Mouse (Mus musculus): ENCODE data around the gene Usp10. TPM values are rescaled to one million over a fixed set of nuclear protein-coding genes. Genes with fewer than 3 reads are reported as not detected.

The Usp10 gene
- polyA plus RNA-seq, 1 experiment from 2014 or later, result 125 TPM

DNA sequence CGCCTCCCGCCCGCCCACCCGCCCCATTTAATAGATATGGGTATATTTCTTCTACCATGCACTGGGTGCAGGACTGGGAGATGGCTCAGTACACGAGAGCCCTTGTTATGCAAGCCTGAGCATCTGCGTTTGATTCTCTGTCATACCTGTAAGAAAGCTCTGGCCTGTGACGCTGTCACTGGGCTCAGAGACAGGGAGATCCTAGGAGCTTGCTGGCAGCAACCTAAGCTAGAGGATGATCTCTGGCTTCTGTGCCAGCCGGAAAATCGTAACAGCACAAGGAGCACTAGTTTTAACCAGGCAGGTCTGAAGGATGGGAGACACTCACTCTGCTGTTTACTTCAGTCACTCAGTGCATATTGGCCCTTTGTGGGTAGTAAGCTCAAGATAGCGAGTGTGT is 33.5 kb downstream of the Usp10 start:
- Histone ChIP-seq H3K27ac (ENCODE audit: low read length) (no peak overlapping the region), H3K36me3 (ENCODE audit: control insufficient read depth, insufficient read depth, low read length) (peaks cover 19% of the 10 kb centered on the region), H3K27me3 (replicated peaks; ENCODE audit: control insufficient read depth, insufficient read depth, low read length) (no peaks in the 10 kb centered on the region)

DNA sequence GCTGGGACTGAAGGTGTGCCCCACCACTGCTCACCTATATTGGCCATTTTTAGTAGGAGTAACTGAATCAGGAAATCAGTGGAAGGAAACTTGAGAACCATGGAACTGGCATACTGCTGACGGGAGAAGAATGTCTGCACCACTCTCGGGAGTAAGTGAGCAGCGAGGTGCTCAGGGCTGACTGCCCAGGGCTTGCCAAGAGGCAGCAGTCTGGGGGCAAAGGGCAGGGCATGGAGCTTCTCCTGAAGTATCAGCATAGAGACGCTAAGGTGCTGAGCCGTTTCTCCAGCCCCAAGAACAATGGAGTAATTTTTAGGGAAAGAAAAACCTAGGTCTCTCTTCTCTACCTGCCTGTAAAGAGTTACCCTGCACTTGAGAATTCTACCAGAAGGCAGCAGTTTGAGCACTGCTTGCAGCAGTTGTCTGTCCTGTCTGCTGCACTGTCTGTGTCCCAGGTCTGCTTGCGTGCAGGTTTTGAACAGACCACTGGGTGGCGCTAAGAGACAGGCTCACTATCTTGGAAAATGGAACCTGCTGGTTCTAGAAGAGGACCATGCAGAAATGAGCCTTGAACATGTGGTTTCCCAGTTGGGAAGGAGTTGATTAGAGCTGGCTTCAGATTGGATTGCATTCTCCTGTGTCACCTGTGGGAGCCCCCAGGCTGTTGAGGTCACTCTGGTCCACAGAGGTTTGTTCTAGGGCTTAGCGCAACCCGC is 34.1 kb downstream of the Usp10 start:
- peak; percentile 62 for ATAC-seq
- Histone ChIP-seq H3K27ac (ENCODE audit: low read length) (no peak overlapping the region), H3K9ac (ENCODE audit: low read depth, low read length) (0 out of 2 replicates have a peak overlapping the region, but pooled peaks have one; percentile 11), H3K4me2 (ENCODE audit: low read depth, low read length) (no peak overlapping the region), H3K36me3 (ENCODE audit: control insufficient read depth, insufficient read depth, low read length) (peaks cover 25% of the 10 kb centered on the region), H3K4me1 (ENCODE audit: control insufficient read depth, insufficient read depth, low read length) (peaks cover 14% of the 10 kb centered on the region), H3K4me3 (ENCODE audit: low read length) (no peak overlapping the region), H3K9me3 (ENCODE audit: control insufficient read depth, low read length) (no peaks in the 10 kb centered on the region), H3K27me3 (replicated peaks; ENCODE audit: control insufficient read depth, insufficient read depth, low read length) (no peaks in the 10 kb centered on the region)
- 57% methylated on average over 9 of the region's 9 CpGs for WGBS

More for the DNA sequence above, 33.5 kb downstream of the Usp10 start:
- WGBS, result 78% methylated on average over 10 of the region's 10 CpGs
- Histone ChIP-seq H3K4me3 (ENCODE audit: low read length) (no peak overlapping the region), H3K9me3 (ENCODE audit: control insufficient read depth, low read length) (no peaks in the 10 kb centered on the region), H3K4me2 (ENCODE audit: low read depth, low read length) (no peak overlapping the region), H3K4me1 (ENCODE audit: control insufficient read depth, insufficient read depth, low read length) (peaks cover 14% of the 10 kb centered on the region), H3K9ac (ENCODE audit: low read depth, low read length) (no peak overlapping the region)
- peak; percentile 18; the same call in 1 of the 2 replicates for ATAC-seq

DNA sequence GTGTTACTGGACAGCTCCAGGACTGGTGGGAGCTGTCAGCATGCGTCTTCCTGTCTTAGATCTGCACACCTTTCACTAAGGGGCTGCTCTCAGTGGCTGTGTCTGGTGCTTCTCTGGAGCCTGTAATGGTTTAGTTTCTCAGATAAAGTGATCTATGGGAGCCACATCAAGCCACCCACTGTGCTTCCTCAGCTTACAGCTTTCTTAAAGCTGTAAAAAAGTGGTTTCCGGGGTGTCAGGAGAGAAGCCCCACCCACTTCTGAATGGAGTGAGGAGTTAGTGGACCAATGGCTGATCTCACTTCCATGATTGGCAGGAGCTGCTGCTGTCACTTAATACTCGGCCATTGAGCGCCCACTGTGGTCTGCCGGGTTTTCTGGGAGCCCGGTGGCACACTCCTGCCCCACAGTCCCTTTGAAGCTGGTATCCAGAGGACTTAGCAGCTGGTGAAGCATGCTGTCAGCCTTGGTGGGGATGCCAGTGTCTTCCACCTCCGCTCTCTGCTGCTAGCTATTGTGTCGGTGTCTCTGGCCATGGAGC is 36.2 kb downstream of the Usp10 start:
- no peak overlapping the region for H3K9ac ChIP-seq (ENCODE audit: low read depth, low read length)
- no peak overlapping the region for H3K4me2 ChIP-seq (ENCODE audit: low read depth, low read length)
- H3K4me1 ChIP-seq (ENCODE audit: control insufficient read depth, insufficient read depth, low read length), result peaks cover 9% of the 10 kb centered on the region; the same call in 1 of the 2 replicates
- H3K4me3 ChIP-seq (ENCODE audit: low read length), result no peak overlapping the region
- H3K36me3 ChIP-seq (ENCODE audit: control insufficient read depth, insufficient read depth, low read length), result peaks cover 24% of the 10 kb centered on the region
- 74% methylated on average over 8 of the region's 8 CpGs for WGBS
- H3K27ac ChIP-seq (ENCODE audit: low read length), result no peak overlapping the region
- no peaks in the 10 kb centered on the region for H3K27me3 ChIP-seq (replicated peaks; ENCODE audit: control insufficient read depth, insufficient read depth, low read length)
- no peaks in the 10 kb centered on the region for H3K9me3 ChIP-seq (ENCODE audit: control insufficient read depth, low read length)
- ATAC-seq, result no peak

GRCm38 (mm10) chr8:119947653-119948052 is 37.5 kb downstream of the Usp10 start:
- H3K27me3 ChIP-seq (replicated peaks; ENCODE audit: control insufficient read depth, insufficient read depth, low read length), result no peaks in the 10 kb centered on the region
- peaks cover 25% of the 10 kb centered on the region for H3K36me3 ChIP-seq (ENCODE audit: control insufficient read depth, insufficient read depth, low read length)
- H3K4me1 ChIP-seq (ENCODE audit: control insufficient read depth, insufficient read depth, low read length), result peaks cover 9% of the 10 kb centered on the region; the same call in 1 of the 2 replicates
- whole genome bisulfite sequencing, result 76% methylated on average over 19 of the region's 19 CpGs
- H3K4me3 ChIP-seq (ENCODE audit: low read length), result no peak overlapping the region
- H3K9ac ChIP-seq (ENCODE audit: low read depth, low read length), result no peak overlapping the region
- H3K9me3 ChIP-seq (ENCODE audit: control insufficient read depth, low read length), result no peaks in the 10 kb centered on the region
- no peak overlapping the region for H3K4me2 ChIP-seq (ENCODE audit: low read depth, low read length)
- no peak for ATAC-seq
- H3K27ac ChIP-seq (ENCODE audit: low read length), result no peak overlapping the region

GRCm38 (mm10) chr8:119948340-119948739 is 38.2 kb downstream of the Usp10 start:
- H3K27ac ChIP-seq (ENCODE audit: low read length), result no peak overlapping the region
- no peak overlapping the region for H3K9ac ChIP-seq (ENCODE audit: low read depth, low read length)
- H3K4me2 ChIP-seq (ENCODE audit: low read depth, low read length), result no peak overlapping the region
- H3K4me3 ChIP-seq (ENCODE audit: low read length), result no peak overlapping the region
- H3K27me3 ChIP-seq (replicated peaks; ENCODE audit: control insufficient read depth, insufficient read depth, low read length), result no peaks in the 10 kb centered on the region
- peaks cover 9% of the 10 kb centered on the region; the same call in 1 of the 2 replicates for H3K4me1 ChIP-seq (ENCODE audit: control insufficient read depth, insufficient read depth, low read length)
- 86% methylated on average over 15 of the region's 15 CpGs for WGBS
- ATAC-seq, result no peak
- no peaks in the 10 kb centered on the region for H3K9me3 ChIP-seq (ENCODE audit: control insufficient read depth, low read length)
- H3K36me3 ChIP-seq (ENCODE audit: control insufficient read depth, insufficient read depth, low read length), result peaks cover 31% of the 10 kb centered on the region

- WGBS, result 76% methylated on average over 7 of the region's 7 CpGs
- Histone ChIP-seq H3K4me2 (ENCODE audit: low read depth, low read length) (no peak overlapping the region), H3K9ac (ENCODE audit: low read depth, low read length) (no peak overlapping the region), H3K4me3 (ENCODE audit: low read length) (no peak overlapping the region), H3K4me1 (ENCODE audit: control insufficient read depth, insufficient read depth, low read length) (no peaks in the 10 kb centered on the region), H3K27me3 (replicated peaks; ENCODE audit: control insufficient read depth, insufficient read depth, low read length) (no peaks in the 10 kb centered on the region), H3K27ac (ENCODE audit: low read length) (no peak overlapping the region), H3K36me3 (ENCODE audit: control insufficient read depth, insufficient read depth, low read length) (peaks cover 49% of the 10 kb centered on the region), H3K9me3 (ENCODE audit: control insufficient read depth, low read length) (no peaks in the 10 kb centered on the region)
- ATAC-seq, result no peak
Observed at GRCm38 (mm10) chr8:119952282-119952681, 42.1 kb downstream of the Usp10 start.

DNA sequence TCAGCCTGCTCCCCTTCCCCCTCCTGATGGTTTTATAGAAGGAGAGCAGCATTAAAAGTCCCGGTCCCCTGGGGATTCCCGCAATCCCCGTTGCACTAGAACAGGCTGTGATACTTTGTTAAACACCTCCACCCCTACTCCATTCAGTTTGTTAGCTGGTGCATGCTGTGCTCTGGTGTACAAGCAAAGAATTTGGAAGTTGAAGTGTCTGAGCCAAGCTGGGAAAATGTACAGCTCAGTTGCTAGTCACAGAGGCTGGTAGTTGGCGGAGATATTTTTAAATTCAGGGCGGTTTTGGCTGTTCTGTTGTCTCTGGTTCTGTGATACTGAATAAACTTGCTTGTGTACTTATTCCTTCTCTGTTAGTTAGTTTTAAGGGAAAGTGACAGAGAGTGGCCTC is 42.6 kb downstream of the Usp10 start:
- no peak overlapping the region for H3K4me3 ChIP-seq (ENCODE audit: low read length)
- no peaks in the 10 kb centered on the region for H3K27me3 ChIP-seq (replicated peaks; ENCODE audit: control insufficient read depth, insufficient read depth, low read length)
- H3K9ac ChIP-seq (ENCODE audit: low read depth, low read length), result no peak overlapping the region
- H3K4me2 ChIP-seq (ENCODE audit: low read depth, low read length), result no peak overlapping the region
- no peak for ATAC-seq
- H3K4me1 ChIP-seq (ENCODE audit: control insufficient read depth, insufficient read depth, low read length), result no peaks in the 10 kb centered on the region
- WGBS, result 78% methylated on average over 5 of the region's 5 CpGs
- H3K9me3 ChIP-seq (ENCODE audit: control insufficient read depth, low read length), result no peaks in the 10 kb centered on the region
- peaks cover 49% of the 10 kb centered on the region for H3K36me3 ChIP-seq (ENCODE audit: control insufficient read depth, insufficient read depth, low read length)
- no peak overlapping the region for H3K27ac ChIP-seq (ENCODE audit: low read length)

DNA sequence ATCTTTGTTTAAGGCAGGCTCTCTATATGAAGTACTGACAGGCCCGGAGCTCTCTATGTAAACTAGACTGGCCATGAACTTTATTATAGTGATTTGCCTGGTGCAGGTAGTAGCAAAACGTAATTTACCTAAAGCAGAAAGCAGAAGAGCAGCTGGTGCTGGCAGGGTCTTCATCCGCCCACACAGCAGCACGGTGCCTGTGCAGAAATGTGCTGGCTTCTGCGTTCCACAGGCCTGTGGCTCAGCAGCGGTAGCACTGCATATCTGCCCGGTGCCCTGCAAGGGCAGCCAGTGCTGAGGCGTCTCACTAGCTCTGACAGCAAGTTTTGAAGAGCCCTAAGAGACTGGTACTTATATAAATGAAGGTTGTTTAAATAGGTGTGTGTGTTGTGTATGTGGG is 45.2 kb downstream of the Usp10 start:
- no peak overlapping the region for H3K9ac ChIP-seq (ENCODE audit: low read depth, low read length)
- no peak overlapping the region for H3K4me3 ChIP-seq (ENCODE audit: low read length)
- WGBS, result 87% methylated on average over 8 of the region's 8 CpGs
- peaks cover 43% of the 10 kb centered on the region for H3K36me3 ChIP-seq (ENCODE audit: control insufficient read depth, insufficient read depth, low read length)
- H3K4me1 ChIP-seq (ENCODE audit: control insufficient read depth, insufficient read depth, low read length), result no peaks in the 10 kb centered on the region
- no peak overlapping the region for H3K4me2 ChIP-seq (ENCODE audit: low read depth, low read length)
- ATAC-seq, result no peak
- no peaks in the 10 kb centered on the region for H3K9me3 ChIP-seq (ENCODE audit: control insufficient read depth, low read length)
- no peak overlapping the region for H3K27ac ChIP-seq (ENCODE audit: low read length)
- H3K27me3 ChIP-seq (replicated peaks; ENCODE audit: control insufficient read depth, insufficient read depth, low read length), result no peaks in the 10 kb centered on the region

DNA sequence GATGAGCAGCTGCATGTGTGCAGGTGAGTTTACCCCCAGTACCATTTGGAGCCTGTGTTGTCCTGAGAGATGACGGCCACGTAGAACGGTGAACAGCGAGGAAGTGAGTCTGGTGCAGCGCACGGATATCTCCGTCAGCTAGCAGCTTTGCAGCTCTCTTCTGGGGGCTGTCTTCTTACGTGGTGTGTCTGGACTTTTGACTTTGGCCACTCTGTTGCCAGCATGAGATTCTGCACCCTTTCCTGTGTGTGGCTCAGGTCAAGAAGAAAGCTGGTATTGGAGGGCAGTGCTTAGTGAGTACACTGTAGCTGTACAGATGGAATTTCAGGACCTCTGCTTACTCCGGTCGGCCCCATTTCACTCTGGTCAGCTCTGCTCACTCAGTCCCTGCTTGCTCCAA is 47.9 kb downstream of the Usp10 start:
- no peak overlapping the region for H3K9ac ChIP-seq (ENCODE audit: low read depth, low read length)
- no peaks in the 10 kb centered on the region for H3K4me1 ChIP-seq (ENCODE audit: control insufficient read depth, insufficient read depth, low read length)
- H3K9me3 ChIP-seq (ENCODE audit: control insufficient read depth, low read length), result no peaks in the 10 kb centered on the region
- H3K4me2 ChIP-seq (ENCODE audit: low read depth, low read length), result no peak overlapping the region
- no peaks in the 10 kb centered on the region for H3K27me3 ChIP-seq (replicated peaks; ENCODE audit: control insufficient read depth, insufficient read depth, low read length)
- WGBS, result 90% methylated on average over 10 of the region's 10 CpGs
- H3K4me3 ChIP-seq (ENCODE audit: low read length), result no peak overlapping the region
- ATAC-seq, result no peak
- no peak overlapping the region for H3K27ac ChIP-seq (ENCODE audit: low read length)
- H3K36me3 ChIP-seq (ENCODE audit: control insufficient read depth, insufficient read depth, low read length), result peaks cover 31% of the 10 kb centered on the region
